Mouse (Mus musculus) CH12.LX (cell line): Measurements from ENCODE around the gene Sertad3. TPM values are rescaled to one million over a fixed set of nuclear protein-coding genes. Genes with fewer than 3 reads are reported as not detected.

Source experiments
- DNase-seq: peaks from one replicate; pipeline ENCODE4 v3.0.0-alpha.2; 2013; ENCODE audit errors: extremely low read depth
- H3K27ac ChIP-seq: 2 replicates; pipeline ENCODE4 v1.5.1; 2012; ENCODE audit warnings: low read depth, mild to moderate bottlenecking, control low read depth, moderate library complexity; ENCODE audit not compliant: insufficient read depth
- H3K27me3 ChIP-seq: replicated peaks from 2 replicates; pipeline ENCODE3; 2012; ENCODE audit warnings: inconsistent platforms
- H3K36me3 ChIP-seq, 2 experiments: replicated peaks in 1 of 2; 2 replicates each; pipeline versions ENCODE3 to v1.6.1; 2012; ENCODE audit warnings: inconsistent platforms in 1 of 2, low read length in 1 of 2, mild to moderate bottlenecking in 1 of 2, mixed read lengths in 1 of 2, moderate library complexity in 1 of 2; ENCODE audit not compliant: control insufficient read depth in 1 of 2, insufficient read depth in 1 of 2
- H3K4me1 ChIP-seq, 2 experiments: 2 replicates each; pipeline ENCODE4 v1.6.1; 2012; ENCODE audit warnings: inconsistent platforms in 1 of 2, moderate library complexity in 1 of 2; ENCODE audit not compliant: insufficient read depth in 2 of 2, control insufficient read depth in 1 of 2
- H3K4me2 ChIP-seq: 2 replicates; pipeline ENCODE4 v1.6.1; 2012; ENCODE audit warnings: low read depth, mild to moderate bottlenecking, control low read depth; ENCODE audit not compliant: poor library complexity, insufficient read depth, severe bottlenecking
- H3K4me3 ChIP-seq, 3 experiments: fragments of 150-350 bp in 1 of 3; sonication (generic) in 1 of 3; replicated peaks in 1 of 3; 2 replicates each; pipeline versions ENCODE3 to v1.5.1; 2011 to 2012; ENCODE audit warnings: low read depth in 2 of 3, low read length in 2 of 3, mild to moderate bottlenecking in 2 of 3, moderate library complexity in 2 of 3, control low read depth in 1 of 3, improper control_type of control experiment in 1 of 3, inconsistent platforms in 1 of 3, mixed read lengths in 1 of 3; ENCODE audit not compliant: poor library complexity in 1 of 3
- H3K79me2 ChIP-seq: replicated peaks from 2 replicates; pipeline ENCODE4 v1.6.1; 2012; ENCODE audit warnings: mild to moderate bottlenecking, moderate library complexity; ENCODE audit not compliant: control insufficient read depth, poor library complexity, insufficient read depth, severe bottlenecking; ENCODE audit errors: extremely low read depth
- H3K9ac ChIP-seq: 2 replicates; pipeline ENCODE4 v1.6.1; 2012; ENCODE audit warnings: low read depth, mild to moderate bottlenecking, control low read depth, moderate library complexity; ENCODE audit not compliant: insufficient read depth
- H3K9me3 ChIP-seq: replicated peaks from 2 replicates; pipeline ENCODE3; 2012; ENCODE audit warnings: low read length, inconsistent platforms, mixed read lengths
- BHLHE40 ChIP-seq: IDR thresholded peaks from 2 replicates; pipeline ENCODE4 v1.6.1; 2011; ENCODE audit warnings: mild to moderate bottlenecking, low read depth, low read length, improper control_type of control experiment
- CHD1 ChIP-seq: IDR thresholded peaks from 2 replicates; pipeline ENCODE4 v1.6.1; 2012; ENCODE audit warnings: low read depth, low read length, improper control_type of control experiment, inconsistent platforms
- CHD2 ChIP-seq: IDR thresholded peaks from 2 replicates; pipeline ENCODE4 v1.6.1; 2011; ENCODE audit warnings: low read length, improper control_type of control experiment
- CTCF ChIP-seq, 2 experiments: IDR thresholded peaks in 1 of 2; conservative IDR thresholded peaks in 1 of 2; 2 replicates each; pipeline ENCODE4 v1.5.1; 2011 to 2012; ENCODE audit warnings: low read depth in 2 of 2, low read length in 2 of 2, improper control_type of control experiment in 1 of 2, inconsistent platforms in 1 of 2, mild to moderate bottlenecking in 1 of 2, moderate library complexity in 1 of 2
- ELF1 ChIP-seq: IDR thresholded peaks from 2 replicates; pipeline ENCODE4 v1.6.1; 2014; ENCODE audit warnings: low read depth, mild to moderate bottlenecking, inconsistent platforms, low read length, improper control_type of control experiment
- EP300 ChIP-seq: IDR thresholded peaks from 2 replicates; pipeline ENCODE4 v1.6.1; 2011; ENCODE audit warnings: low read length, improper control_type of control experiment
- ETS1 ChIP-seq: conservative IDR thresholded peaks from 2 replicates; pipeline ENCODE4 v1.6.1; 2012; ENCODE audit warnings: low read depth, mild to moderate bottlenecking, inconsistent platforms, low read length, improper control_type of control experiment, moderate library complexity
- HCFC1 ChIP-seq: IDR thresholded peaks from 2 replicates; pipeline ENCODE4 v1.6.1; 2012; ENCODE audit warnings: low read depth, mild to moderate bottlenecking, inconsistent platforms, low read length, improper control_type of control experiment
- IRF4 ChIP-seq: IDR thresholded peaks from 2 replicates; pipeline ENCODE4 v1.6.1; 2014; ENCODE audit warnings: low read depth, mild to moderate bottlenecking, inconsistent platforms, low read length, improper control_type of control experiment
- JUND ChIP-seq: conservative IDR thresholded peaks from 2 replicates; pipeline ENCODE4 v1.6.1; 2011; ENCODE audit warnings: low read depth, low read length, improper control_type of control experiment
- KAT2A ChIP-seq: IDR thresholded peaks from 2 replicates; pipeline ENCODE4 v1.6.1; 2012; ENCODE audit warnings: low read length, improper control_type of control experiment, inconsistent platforms; ENCODE audit not compliant: insufficient replicate concordance
- MAX ChIP-seq: IDR thresholded peaks from 2 replicates; pipeline ENCODE4 v1.6.1; 2011; ENCODE audit warnings: low read length, improper control_type of control experiment
- MAZ ChIP-seq: IDR thresholded peaks from 2 replicates; pipeline ENCODE4 v1.6.1; 2012; ENCODE audit warnings: low read depth, mild to moderate bottlenecking, inconsistent platforms, low read length, improper control_type of control experiment, moderate library complexity
- MEF2A ChIP-seq: IDR thresholded peaks from 2 replicates; pipeline ENCODE4 v1.6.1; 2014; ENCODE audit warnings: low read depth, mild to moderate bottlenecking, inconsistent platforms, low read length, improper control_type of control experiment, borderline replicate concordance
- MXI1 ChIP-seq: IDR thresholded peaks from 2 replicates; pipeline ENCODE4 v1.6.1; 2011; ENCODE audit warnings: mild to moderate bottlenecking, low read depth, low read length, improper control_type of control experiment
- MYC ChIP-seq: IDR thresholded peaks from 2 replicates; pipeline ENCODE4 v1.6.1; 2011; ENCODE audit warnings: low read depth, mild to moderate bottlenecking, improper control_type of control experiment, low read length
- NRF1 ChIP-seq: IDR thresholded peaks from 2 replicates; pipeline ENCODE4 v1.6.1; 2014; ENCODE audit warnings: low read depth, mild to moderate bottlenecking, inconsistent platforms, low read length, improper control_type of control experiment, moderate library complexity
- POLR2A ChIP-seq: IDR thresholded peaks from 2 replicates; pipeline ENCODE4 v1.6.1; 2011; ENCODE audit warnings: low read depth, mild to moderate bottlenecking, improper control_type of control experiment, low read length
- RCOR1 ChIP-seq: conservative IDR thresholded peaks from 2 replicates; pipeline ENCODE4 v1.6.1; 2012; ENCODE audit warnings: low read depth, mild to moderate bottlenecking, inconsistent platforms, low read length, improper control_type of control experiment
- SIN3A ChIP-seq: IDR thresholded peaks from 2 replicates; pipeline ENCODE4 v1.6.1; 2012; ENCODE audit warnings: low read length, improper control_type of control experiment, inconsistent platforms
- SMC3 ChIP-seq: IDR thresholded peaks from 2 replicates; pipeline ENCODE4 v1.6.1; 2011; ENCODE audit warnings: low read depth, low read length, improper control_type of control experiment
- TBP ChIP-seq: conservative IDR thresholded peaks from 2 replicates; pipeline ENCODE4 v1.6.1; 2011; ENCODE audit warnings: low read depth, low read length, improper control_type of control experiment
- TCF12 ChIP-seq: IDR thresholded peaks from 2 replicates; pipeline ENCODE4 v1.6.1; 2014; ENCODE audit warnings: low read depth, mild to moderate bottlenecking, inconsistent platforms, low read length, improper control_type of control experiment
- UBTF ChIP-seq: IDR thresholded peaks from 2 replicates; pipeline ENCODE4 v1.6.1; 2012; ENCODE audit warnings: low read depth, mild to moderate bottlenecking, inconsistent platforms, low read length, improper control_type of control experiment, moderate library complexity
- USF1 ChIP-seq: IDR thresholded peaks from 2 replicates; pipeline ENCODE4 v1.6.1; 2014; ENCODE audit warnings: low read depth, mild to moderate bottlenecking, inconsistent platforms, low read length, improper control_type of control experiment
- USF2 ChIP-seq: conservative IDR thresholded peaks from 2 replicates; pipeline ENCODE4 v1.6.1; 2011; ENCODE audit warnings: low read depth, low read length, improper control_type of control experiment
- ZC3H11A ChIP-seq: IDR thresholded peaks from 2 replicates; pipeline ENCODE4 v1.6.1; 2012; ENCODE audit warnings: low read depth, mild to moderate bottlenecking, inconsistent platforms, low read length, improper control_type of control experiment
- ZKSCAN1 ChIP-seq: IDR thresholded peaks from 2 replicates; pipeline ENCODE4 v1.6.1; 2012; ENCODE audit warnings: low read depth, inconsistent platforms, low read length, improper control_type of control experiment, borderline replicate concordance
- ZMIZ1 ChIP-seq: IDR thresholded peaks from 2 replicates; pipeline ENCODE4 v1.6.1; 2012; ENCODE audit warnings: low read depth, mild to moderate bottlenecking, inconsistent platforms, low read length, improper control_type of control experiment
- ZNF384 ChIP-seq: IDR thresholded peaks from 2 replicates; pipeline ENCODE4 v1.6.1; 2012; ENCODE audit warnings: low read depth, low read length, improper control_type of control experiment, inconsistent platforms
- dilution Hi-C: fragments of 300-500 bp; cut with MboI; formaldehyde crosslinking; loops from 2 replicates; pipeline ENCODE4 v1.14.3; 2020; ENCODE audit warnings: low sequenced_read_pairs; ENCODE audit not compliant: extremely low pct_unique_long_range_greater_than_20kb, extremely low pct_ligation_motif_present
- in situ Hi-C: fragments of 300-500 bp; cut with MboI; formaldehyde crosslinking; loops from 3 replicates; pipeline ENCODE4 v1.14.3; 2019; ENCODE audit warnings: low sequenced_read_pairs, low pct_ligation_motif_present, low pct_unique_long_range_greater_than_20kb, mixed read lengths
- polyA plus RNA-seq: library from polyadenylated mRNA; unstranded; fragments of >175 nt; gene quantifications from 2 replicates; pipeline ENCODE4 v1.2.1, GENCODE M21; 2012; ENCODE audit warnings: low read depth; ENCODE audit not compliant: insufficient read length
- total RNA-seq, 2 experiments: library from RNA; depleted of rRNA; stranded (reverse); fragments of 300-350 nt in 1 of 2; fragments of >200 nt in 1 of 2; gene quantifications; 2 replicates each; pipeline ENCODE4 v1.2.3; 2012 to 2014

Sertad3 gene
- total and polyA plus RNA-seq, 3 experiments: 2.7 to 3.9 (median 2.8) TPM

DNA sequence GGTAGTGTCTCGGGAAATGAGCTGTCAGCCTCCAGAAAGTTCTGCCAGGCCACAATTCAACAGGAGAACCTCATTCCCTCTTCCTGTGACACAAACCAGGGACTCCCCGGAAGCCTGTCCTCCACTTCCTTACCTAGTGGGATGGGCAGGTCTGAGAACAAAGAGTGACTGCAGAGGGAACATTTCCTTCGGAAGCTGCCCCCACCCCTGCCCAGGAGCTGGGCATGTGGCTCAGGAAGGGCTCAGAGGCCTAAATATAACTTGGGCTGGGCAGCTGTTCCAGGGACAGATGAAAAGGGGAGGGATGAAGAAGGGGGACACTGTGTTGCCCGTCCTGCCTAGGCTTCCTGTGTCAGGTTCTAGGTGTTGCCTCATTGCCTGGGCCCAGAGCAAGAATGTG, 28.1 kb downstream of the Sertad3 start:
- in situ Hi-C loops: no loop called here
- H3K36me3 ChIP-seq: no peaks in the 10 kb centered on the region
- H3K27ac ChIP-seq: no peak overlapping the region
- H3K9ac ChIP-seq: no peak overlapping the region
- no peak for DNase-seq
- no peaks in the 10 kb centered on the region for H3K27me3 ChIP-seq
- peaks cover 3 to 13% of the 10 kb centered on the region in 2 experiments for H3K4me1 ChIP-seq
- no peaks in the 10 kb centered on the region for H3K79me2 ChIP-seq
- H3K9me3 ChIP-seq: no peaks in the 10 kb centered on the region
- no peak overlapping the region for H3K4me2 ChIP-seq
- TF ChIP-seq POLR2A (no peak), KAT2A (no peak), CTCF (conservative IDR thresholded peaks at IDR 0.05 in 1 of 2, IDR thresholded peaks at IDR 0.05 in 1 of 2; ENCODE audit: low read depth in 2 of 2, low read length in 2 of 2) (no peak), MXI1 (no peak), ZNF384 (no peak), USF2 (no peak), ZKSCAN1 (no peak), USF1 (no peak), IRF4 (no peak), CHD2 (no peak), HCFC1 (no peak), BHLHE40 (no peak), RCOR1 (no peak)
- no peak overlapping the region for H3K4me3 ChIP-seq
- dilution Hi-C loops: no loop called here

DNA sequence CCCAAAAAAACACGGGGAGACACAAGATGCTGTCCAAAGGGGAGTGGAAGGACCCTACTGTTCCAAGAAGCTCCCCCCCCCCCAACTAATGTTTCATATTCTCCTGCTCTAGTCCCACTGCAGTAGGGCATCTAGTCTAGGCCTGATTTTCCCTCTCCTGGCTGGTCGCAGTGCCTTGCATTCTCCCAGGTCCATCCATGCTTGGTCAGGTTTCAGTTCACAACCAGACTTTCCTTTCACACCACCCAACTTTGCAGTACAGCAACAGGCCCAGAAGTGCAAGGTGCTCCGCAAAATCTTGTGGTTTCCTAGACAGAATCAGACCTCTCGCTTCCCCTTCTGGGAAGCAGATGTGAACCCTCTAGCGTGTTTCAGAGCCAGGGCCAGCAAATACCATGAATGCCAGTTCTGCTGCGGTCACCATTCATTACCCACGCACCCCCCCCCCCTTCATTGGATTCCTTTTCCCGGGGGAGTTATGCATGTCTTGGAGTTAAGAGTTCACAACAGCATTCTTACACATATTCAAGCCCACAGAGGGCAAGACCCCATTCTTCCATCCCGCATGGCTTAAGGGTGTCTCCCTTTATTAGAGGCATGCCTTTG, 33.3 kb downstream of the Sertad3 start:
- in situ Hi-C loops (no loop called here), dilution Hi-C loops (no loop called here)
- Histone ChIP-seq H3K4me2 (peak overlapping the region; percentile 53), H3K9ac (peak overlapping the region; percentile 3; the same call in 1 of the 2 replicates), H3K36me3 (no peaks in the 10 kb centered on the region), H3K9me3 (no peaks in the 10 kb centered on the region), H3K27ac (no peak overlapping the region), H3K4me3 (peak overlapping the region in 1 of 3 experiments; percentile 43), H3K27me3 (no peaks in the 10 kb centered on the region), H3K4me1 (peaks cover 4 to 21% of the 10 kb centered on the region in 2 experiments; a peak in 2 of 4 replicates), H3K79me2 (no peaks in the 10 kb centered on the region)
- DNase-seq: peak; percentile 91
- no peak for TF ChIP-seq ZKSCAN1
- peak; percentile 48 for TF ChIP-seq ETS1
- TF ChIP-seq TCF12: peak; percentile 93
- TF ChIP-seq USF2: no peak
- no peak for TF ChIP-seq MYC
- no peak for TF ChIP-seq POLR2A
- TF ChIP-seq ZMIZ1: 0 out of 2 replicates have a peak, but pooled peaks have one; percentile 31
- peak; percentile 97 for TF ChIP-seq EP300
- peak; percentile 77 for TF ChIP-seq BHLHE40
- no peak for TF ChIP-seq USF1
- TF ChIP-seq MXI1: peak; percentile 58
- TF ChIP-seq KAT2A: no peak
- peak; percentile 41; the same call in 1 of the 2 replicates for TF ChIP-seq SIN3A
- TF ChIP-seq TBP: 0 out of 2 replicates have a peak, but pooled peaks have one; percentile 29
- no peak for TF ChIP-seq SMC3
- TF ChIP-seq CHD2: peak; percentile 59; the same call in 1 of the 2 replicates
- TF ChIP-seq JUND: 0 out of 2 replicates have a peak, but pooled peaks have one; percentile 41
- peak; percentile 74; the same call in 1 of the 2 replicates for TF ChIP-seq MEF2A
- no peak for TF ChIP-seq ZC3H11A
- TF ChIP-seq MAZ: peak; percentile 60; the same call in 1 of the 2 replicates
- peak; percentile 94 for TF ChIP-seq IRF4
- no peak for TF ChIP-seq CHD1
- TF ChIP-seq UBTF: 0 out of 2 replicates have a peak, but pooled peaks have one; percentile 6
- no peak for TF ChIP-seq ELF1
- no peak for TF ChIP-seq HCFC1
- peak; percentile 66; the same call in 1 of the 2 replicates for TF ChIP-seq MAX
- no peak for TF ChIP-seq NRF1
- no peak for TF ChIP-seq ZNF384
